Mouse (Mus musculus): Measurements from ENCODE around the gene Brwd3.

The Brwd3 gene

DNA sequence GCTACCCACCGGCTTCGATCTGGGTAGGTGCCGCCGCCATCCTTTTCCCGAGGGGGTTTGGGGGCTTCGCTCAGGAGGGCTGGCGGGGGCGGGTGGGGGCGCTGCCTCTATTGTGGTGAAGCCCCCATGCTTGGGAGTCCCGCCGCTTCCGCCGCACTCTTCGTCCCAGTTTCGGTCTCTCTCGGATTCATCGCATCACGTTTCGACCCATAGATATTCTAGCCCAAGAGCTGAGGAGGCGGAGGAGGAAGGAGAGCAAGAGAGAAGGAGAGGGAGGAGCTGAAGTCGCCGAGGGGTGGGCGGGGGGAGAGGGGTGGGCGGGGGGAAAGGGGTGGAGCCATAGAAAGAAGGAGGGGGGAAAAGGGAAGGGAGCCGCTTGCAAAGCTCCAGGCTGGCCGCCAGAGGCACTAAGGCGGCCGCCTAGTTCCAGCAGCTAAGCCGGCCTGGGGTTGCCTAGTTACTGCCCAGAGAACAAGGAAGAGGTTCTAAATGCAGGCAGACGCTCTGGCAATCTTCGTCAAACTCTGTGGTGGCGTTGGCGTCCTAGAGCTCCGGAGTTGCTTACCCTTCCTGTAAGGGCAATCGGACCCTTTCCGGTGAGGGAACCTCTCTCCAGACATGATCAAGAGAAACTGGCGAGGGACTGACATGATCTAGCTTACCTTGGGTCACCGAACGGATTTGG is at the start of gene Brwd3:
TSS of gene Brwd3 (minus strand) at position 283 of the 685 bp plus-strand sequence.
- DNase-seq (ENCODE audit: low spot score in 2 of 2) = peak; percentile 89 to 93

DNA sequence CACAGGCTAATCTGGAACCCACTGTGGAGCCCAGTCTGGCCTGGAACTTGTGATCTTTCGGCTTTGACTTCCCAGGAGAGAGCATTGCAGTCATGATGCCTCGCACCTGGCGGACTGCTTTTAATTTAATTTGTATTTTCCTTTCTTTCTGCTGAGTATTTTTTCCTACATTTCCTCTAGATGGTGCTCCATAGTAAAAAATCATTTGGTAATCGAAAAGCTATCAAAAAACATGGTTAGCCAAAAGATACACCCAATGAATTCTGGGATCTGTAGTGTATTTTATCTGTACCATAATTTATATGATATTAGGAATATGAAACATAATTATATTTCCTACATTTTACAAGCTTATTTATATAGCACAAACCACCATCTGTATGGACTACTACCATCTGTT is 28.5 kb upstream of the Brwd3 start:
- no peak for DNase-seq (ENCODE audit: low spot score in 2 of 2)

GRCm38 (mm10) chrX:108842705-108843104 is 8.5 kb upstream of the Brwd3 start:
- peak in 1 of 2 experiments; percentile 22 for DNase-seq (ENCODE audit: low spot score in 2 of 2)

GRCm38 (mm10) chrX:108836416-108836815 is 2.2 kb upstream of the Brwd3 start:
- DNase-seq (ENCODE audit: low spot score in 2 of 2) = no peak

DNA sequence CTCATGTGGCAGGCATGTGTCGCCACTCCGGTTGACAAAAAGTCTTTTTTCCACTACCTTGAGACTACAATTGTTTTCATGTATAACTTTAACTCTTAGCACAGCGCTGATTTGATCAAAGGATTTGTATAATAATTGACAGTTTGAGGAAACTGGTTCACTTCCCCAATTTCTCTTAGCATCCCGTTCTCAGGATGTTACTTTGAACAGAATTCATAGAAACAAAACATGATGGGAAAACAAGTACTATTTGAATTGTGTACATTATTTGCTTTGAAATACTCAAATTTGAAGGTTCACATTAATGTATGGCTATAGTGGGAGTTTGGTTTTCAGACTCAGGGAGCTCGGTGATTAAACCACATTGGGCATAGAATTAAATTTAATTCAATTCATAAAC is 1.1 kb upstream of the Brwd3 start:
- DNase-seq (ENCODE audit: low spot score in 2 of 2) = no peak

DNA sequence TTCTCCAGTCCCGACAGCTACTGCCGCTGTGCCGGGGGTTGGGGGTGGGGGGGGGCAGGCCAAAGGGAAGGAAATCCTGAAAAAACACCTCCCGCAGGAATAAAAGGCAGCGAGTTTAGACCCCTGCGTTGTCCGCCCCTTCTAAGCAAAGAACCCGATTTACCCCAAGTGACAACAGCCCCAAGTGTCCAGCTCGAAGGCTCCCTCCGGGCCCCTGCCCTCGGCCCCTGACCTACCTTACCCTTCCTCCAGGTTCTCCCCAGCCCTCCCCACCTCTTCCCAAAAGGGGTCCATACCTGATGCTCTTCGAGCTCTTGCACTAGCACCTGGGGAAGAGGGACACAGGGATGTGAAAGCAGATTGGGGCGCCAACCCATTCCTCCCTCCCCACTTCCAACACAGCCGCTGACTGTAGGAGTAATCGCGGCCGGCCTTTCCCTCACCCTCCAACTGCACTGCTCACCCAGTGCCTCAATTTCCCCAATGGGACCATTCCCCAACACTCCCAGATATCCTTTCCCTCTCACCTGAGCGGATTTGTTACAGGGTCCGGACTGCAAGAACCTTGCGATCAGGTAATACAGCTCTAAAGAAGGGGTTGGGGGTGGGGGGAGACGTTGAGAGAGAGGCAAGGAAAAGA is 671 bp downstream of the Brwd3 start:
- DNase-seq (ENCODE audit: low spot score in 2 of 2) = peak; percentile 27 to 30

DNA sequence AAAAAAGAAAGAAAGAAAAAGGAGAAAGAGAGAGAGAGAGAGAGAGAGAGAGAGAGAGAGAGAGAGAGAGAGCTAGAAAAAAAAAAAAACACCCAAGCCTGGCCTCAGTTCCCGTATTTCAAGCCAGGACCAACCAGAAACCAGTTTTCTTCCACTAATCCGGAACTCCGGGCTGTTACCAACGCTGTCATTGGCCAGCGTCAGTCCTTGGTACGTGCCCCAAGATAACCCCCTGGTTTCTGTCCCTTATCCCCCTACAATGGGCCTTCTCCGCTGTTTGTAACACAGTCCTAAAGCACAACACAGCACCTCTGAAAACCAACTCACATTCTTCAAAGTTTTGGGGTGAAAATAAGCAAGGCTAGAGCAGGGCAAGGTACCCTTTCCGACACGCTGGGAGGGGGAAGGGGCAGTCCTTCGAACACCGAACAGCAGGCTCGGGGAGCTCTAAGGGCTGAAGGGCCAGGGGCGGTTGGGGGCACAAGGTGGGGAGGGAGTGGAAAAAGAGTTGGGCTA is 1.4 kb downstream of the Brwd3 start:
- DNase-seq (ENCODE audit: low spot score in 2 of 2) = peak; percentile 88 to 89

DNA sequence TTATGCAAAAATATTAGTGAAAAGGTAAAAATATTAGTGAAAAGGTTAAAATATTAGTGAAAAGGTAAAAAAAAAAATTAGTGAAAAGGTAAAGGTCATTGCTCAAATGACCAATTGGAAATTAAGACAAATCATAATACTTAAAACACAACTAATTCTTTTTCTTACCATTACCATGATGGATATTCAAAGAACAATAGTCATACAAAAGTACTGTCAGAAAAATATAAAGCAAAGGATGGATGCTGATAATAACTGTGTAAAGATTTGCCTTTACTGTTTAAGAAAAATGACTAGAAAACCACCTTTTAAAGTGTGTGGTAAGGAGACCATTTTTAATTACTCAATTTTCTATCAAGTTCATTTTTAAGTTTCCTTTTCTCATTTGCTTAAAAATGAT is 2.9 kb downstream of the Brwd3 start:
- no peak for DNase-seq (ENCODE audit: low spot score in 2 of 2)

GRCm38 (mm10) chrX:108828111-108828510 is 6.1 kb downstream of the Brwd3 start:
- no peak for DNase-seq (ENCODE audit: low spot score in 2 of 2)

DNA sequence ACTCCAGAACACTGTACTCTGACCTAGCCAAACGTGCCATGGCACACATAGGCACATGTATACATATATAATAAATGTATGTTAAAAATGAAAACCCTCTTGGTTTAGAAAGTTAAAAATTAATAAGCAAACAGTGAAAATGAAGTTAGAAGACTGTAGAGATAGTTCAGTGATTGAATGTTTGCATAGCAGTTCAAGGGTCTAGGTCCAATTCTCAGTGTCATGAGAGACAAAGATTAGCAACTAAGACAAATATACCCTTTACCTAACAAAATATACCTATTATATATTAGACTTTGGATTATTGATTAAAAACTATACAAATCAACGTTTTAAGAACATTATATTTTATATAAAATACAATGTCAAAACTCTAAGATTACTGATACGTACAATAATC is 36.9 kb downstream of the Brwd3 start:
- DNase-seq (ENCODE audit: low spot score in 2 of 2) = no peak

GRCm38 (mm10) chrX:108783724-108784123 is 50.4 kb downstream of the Brwd3 start:
- no peak for DNase-seq (ENCODE audit: low spot score in 2 of 2)

GRCm38 (mm10) chrX:108731755-108732154 is 102.4 kb downstream of the Brwd3 start:
- no peak for DNase-seq (ENCODE audit: low spot score in 2 of 2)

DNA sequence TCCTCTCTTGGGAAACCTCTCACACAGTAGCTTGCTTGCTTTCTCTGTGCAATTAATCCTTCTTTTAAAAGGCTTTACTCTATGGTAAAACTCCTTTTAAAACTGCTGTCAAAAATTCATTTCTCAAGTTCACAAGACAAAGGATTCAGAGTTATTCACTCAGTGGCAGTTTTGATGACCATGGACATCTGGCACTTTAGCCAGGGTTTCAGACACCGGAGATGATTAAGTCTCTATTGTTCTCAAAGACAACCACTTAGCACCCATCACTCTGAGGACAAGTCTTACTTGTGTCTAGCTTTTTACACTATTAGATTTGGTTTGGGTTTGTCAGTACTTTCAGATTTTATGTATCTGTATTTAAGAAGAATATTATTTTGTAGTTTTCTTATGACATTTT is 104.6 kb downstream of the Brwd3 start:
- DNase-seq (ENCODE audit: low spot score in 2 of 2) = no peak

DNA sequence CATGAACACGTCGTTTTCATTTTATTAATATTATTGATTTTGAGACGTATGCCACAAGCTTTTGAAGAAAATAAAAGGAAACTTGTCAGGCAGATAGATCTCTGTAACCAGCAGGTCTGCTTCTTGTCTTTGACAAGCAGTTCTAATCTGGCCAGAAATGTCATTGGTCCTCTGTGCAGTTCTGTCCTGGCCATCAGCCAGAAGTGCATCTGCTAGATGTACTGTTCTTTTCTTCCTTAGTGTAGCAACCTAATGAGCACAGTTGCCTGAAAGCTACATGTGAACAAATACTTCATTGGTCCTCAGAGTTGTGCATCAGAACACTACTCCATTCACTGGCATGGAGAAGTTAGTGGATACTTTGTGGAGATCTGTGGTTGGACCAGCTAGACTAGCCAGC is 105.1 kb downstream of the Brwd3 start:
- DNase-seq (ENCODE audit: low spot score in 2 of 2) = peak in 1 of 2 experiments; percentile 19

DNA sequence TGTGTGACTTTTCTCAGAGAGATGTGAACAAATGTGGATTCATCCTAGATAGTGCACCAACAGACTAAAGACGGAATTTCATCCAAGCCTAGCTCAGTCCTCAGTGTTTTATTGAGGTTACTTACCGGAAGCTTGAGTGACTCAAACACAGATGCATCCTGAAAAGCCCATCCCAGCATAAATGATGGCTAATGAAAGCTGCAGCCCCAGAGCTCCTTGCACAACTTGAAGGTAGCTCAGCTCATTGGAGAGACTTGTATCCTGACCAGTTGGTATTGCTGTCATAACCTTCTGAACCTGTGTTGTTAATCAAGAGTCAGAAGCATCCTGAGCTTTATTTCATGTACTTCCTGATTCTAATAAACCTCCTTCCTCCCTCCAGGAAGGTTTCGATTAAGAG is 105.8 kb downstream of the Brwd3 start:
- no peak for DNase-seq (ENCODE audit: low spot score in 2 of 2)

GRCm38 (mm10) chrX:108724241-108724640 is 109.9 kb downstream of the Brwd3 start:
- DNase-seq (ENCODE audit: low spot score in 2 of 2) = no peak

DNA sequence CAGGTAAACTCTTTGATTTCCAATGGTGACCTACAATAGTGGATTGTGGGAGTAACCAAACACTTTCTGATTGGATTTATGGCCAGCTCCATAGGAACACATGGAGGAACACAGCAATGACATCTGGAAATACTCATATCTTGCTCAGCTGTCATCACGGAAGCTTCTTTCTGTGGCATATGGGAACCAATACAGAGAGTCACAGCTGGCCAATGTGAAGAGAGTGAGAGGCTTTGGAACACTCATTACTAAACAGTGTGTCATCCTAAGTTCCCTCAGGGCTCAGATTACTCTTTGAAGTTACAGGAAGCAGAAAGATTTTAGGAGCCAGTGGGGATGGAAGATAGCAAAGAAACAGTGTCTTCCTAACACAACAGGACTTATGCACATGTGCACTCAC is 111.7 kb downstream of the Brwd3 start:
- no peak for DNase-seq (ENCODE audit: low spot score in 2 of 2)

DNA sequence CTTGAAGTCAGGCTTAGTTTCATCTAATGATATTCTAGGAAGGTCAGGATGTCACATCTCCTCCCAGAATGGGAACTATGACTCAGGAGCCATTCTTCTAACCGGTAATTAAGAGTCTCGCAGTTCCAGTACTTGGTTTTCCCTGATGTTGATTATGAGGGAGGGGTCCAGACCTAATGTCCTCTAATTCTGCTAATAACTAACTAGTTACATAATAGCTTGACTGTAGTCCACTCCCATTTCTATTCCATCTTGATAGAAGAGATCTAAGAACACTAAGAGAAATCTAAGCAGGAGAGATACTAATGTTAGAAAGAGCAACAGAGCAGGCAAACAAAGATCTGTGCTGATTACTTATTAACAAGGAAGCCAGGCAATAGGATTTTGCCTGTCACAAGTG is 129.9 kb downstream of the Brwd3 start:
- no peak for DNase-seq (ENCODE audit: low spot score in 2 of 2)
